Mouse (Mus musculus) forebrain, embryonic 16.5 days (tissue): ENCODE measurements around the gene Krt80. TPM values are rescaled to one million over a fixed set of nuclear protein-coding genes. Genes with fewer than 3 reads are reported as not detected.

Experiments used
- ATAC-seq: fragments of 200-750 bp; cut with Nextera tagmentation; 2 replicates; pipeline ENCODE4 v1.8.0; 2017; ENCODE audit warnings: mild to moderate bottlenecking, moderate library complexity
- H3K27ac ChIP-seq: fragments of 300-500 bp; sonication (generic); 2 replicates; pipeline ENCODE4 v1.5.1; 2014; ENCODE audit warnings: low read length, control low read depth
- H3K27me3 ChIP-seq: fragments of 300-500 bp; sonication (generic); replicated peaks from 2 replicates; pipeline ENCODE4 v1.6.1; 2014; ENCODE audit warnings: low read length; ENCODE audit not compliant: control insufficient read depth, insufficient read depth
- H3K36me3 ChIP-seq: fragments of 300-500 bp; sonication (generic); 2 replicates; pipeline ENCODE4 v1.6.1; 2014; ENCODE audit not compliant: control insufficient read depth, insufficient read depth
- H3K4me1 ChIP-seq: fragments of 300-500 bp; sonication (generic); replicated peaks from 2 replicates; pipeline ENCODE4 v1.6.1; 2014; ENCODE audit warnings: low read length; ENCODE audit not compliant: control insufficient read depth, insufficient read depth
- H3K4me2 ChIP-seq: fragments of 300-500 bp; sonication (generic); 2 replicates; pipeline ENCODE4 v1.6.1; 2014; ENCODE audit warnings: mild to moderate bottlenecking, low read length, control low read depth
- H3K4me3 ChIP-seq: fragments of 300-500 bp; sonication (generic); replicated peaks from 2 replicates; pipeline ENCODE4 v1.5.1; 2014; ENCODE audit warnings: mild to moderate bottlenecking, low read length, control low read depth
- H3K9ac ChIP-seq: fragments of 300-500 bp; sonication (generic); replicated peaks from 2 replicates; pipeline ENCODE4 v1.6.1; 2014; ENCODE audit warnings: low read depth, low read length, control low read depth
- H3K9me3 ChIP-seq: fragments of 300-500 bp; sonication (generic); 2 replicates; pipeline ENCODE4 v1.6.1; 2016; ENCODE audit warnings: low read length; ENCODE audit not compliant: control insufficient read depth
- WGBS: fragments of 180-500 bp; shearing (Covaris S2); extraction: QIAGEN DNeasy Blood & Tissue Kit; methylation state at CpG from one replicate; pipeline ENCODE4 v1.1.7; 2014; 5-methylcytosine and 5-hydroxymethylcytosine counted together
- microRNA counts: library from miRNA; unstranded; fragments of <30 nt; microRNA quantifications from one replicate; lab custom pipeline; 2016
- microRNA-seq: library from miRNA; unstranded; fragments of <30 nt; microRNA quantifications from one replicate; pipeline ENCODE4, GENCODE M21; 2017
- polyA plus RNA-seq: library from polyadenylated mRNA; unstranded; fragments of >200 nt; fragmentation: Nextera tagmentation; extraction: Ambion mirVana; gene quantifications from 2 replicates; pipeline ENCODE4 v1.2.1, GENCODE M21; 2015

The Krt80 gene
- polyA plus RNA-seq, 1 experiment from 2014 or later = 0.13 TPM

DNA sequence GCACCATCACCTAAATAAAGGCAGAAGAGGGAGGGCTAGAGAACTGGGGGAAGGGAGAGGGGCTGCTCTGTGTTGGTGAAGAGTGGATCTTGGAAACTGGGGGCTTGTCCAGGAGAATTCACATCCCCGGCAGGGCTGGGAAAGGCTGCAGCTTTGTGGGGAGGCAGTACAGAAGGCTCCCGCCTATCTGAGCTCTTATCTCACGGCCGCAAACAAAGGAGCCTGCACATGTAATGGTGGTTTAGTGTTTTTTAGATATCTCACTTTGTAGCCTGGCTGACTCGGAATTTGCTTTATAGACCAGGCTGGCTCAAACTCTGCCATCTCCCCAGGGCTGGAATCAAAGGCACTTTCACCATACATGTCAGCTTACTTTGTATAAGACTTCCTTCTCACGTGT lies 69.8 kb downstream of the Krt80 start:
- Histone ChIP-seq H3K4me2 (no peak overlapping the region), H3K27ac (no peak overlapping the region), H3K27me3 (no peaks in the 10 kb centered on the region), H3K9me3 (no peaks in the 10 kb centered on the region), H3K36me3 (no peaks in the 10 kb centered on the region), H3K4me3 (no peak overlapping the region), H3K4me1 (no peaks in the 10 kb centered on the region), H3K9ac (no peak overlapping the region)
- no peak for ATAC-seq
- 72% methylated on average over 6 of the region's 6 CpGs for WGBS

DNA sequence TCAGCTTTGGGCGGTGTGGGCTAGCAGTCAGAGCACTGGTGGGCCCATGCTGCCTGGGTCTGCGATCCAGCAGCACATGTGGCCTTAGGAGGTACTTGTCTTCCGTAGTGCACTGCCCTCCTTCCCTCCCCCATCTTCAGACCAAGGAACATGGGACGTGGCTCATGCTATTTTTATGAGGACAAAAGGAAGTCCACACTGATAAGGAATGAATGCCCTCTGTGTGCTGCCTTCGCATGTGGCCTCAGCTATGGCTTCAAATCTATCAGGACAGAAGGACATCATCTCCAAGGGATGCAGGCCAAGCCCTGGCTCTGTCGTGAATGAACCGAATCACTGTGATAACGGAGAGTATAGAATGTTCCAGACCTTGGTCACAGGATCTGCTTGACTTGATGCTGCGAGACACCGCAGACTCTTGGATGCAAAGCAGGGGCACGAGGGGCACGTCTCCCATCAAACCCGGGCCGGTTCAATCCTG lies 70.4 kb downstream of the Krt80 start:
- Histone ChIP-seq H3K9me3 (no peaks in the 10 kb centered on the region), H3K9ac (no peak overlapping the region), H3K4me3 (no peak overlapping the region), H3K4me2 (no peak overlapping the region), H3K27ac (no peak overlapping the region), H3K36me3 (no peaks in the 10 kb centered on the region), H3K27me3 (no peaks in the 10 kb centered on the region), H3K4me1 (no peaks in the 10 kb centered on the region)
- WGBS = 84% methylated on average over 14 of the region's 14 CpGs
- no peak for ATAC-seq

DNA sequence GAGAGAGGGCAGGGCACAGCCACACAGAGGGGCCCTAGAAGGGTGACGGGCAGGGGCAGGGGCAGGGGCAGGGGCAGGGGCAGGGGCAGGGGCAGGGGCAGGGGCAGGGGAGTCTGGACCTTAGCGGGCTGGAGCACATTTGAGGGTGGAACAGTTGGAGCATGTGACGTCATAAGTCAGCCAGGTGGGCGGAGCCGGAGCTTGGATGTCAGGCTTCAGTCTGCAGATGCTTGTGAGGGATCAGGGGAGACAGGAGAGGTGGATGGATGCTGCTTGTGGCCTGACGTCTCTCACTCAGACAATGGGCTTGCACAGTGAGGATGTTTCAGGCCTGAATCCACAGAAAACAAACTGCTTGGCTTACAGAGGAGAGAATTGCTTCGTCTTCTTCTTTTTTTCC lies 71.4 kb downstream of the Krt80 start:
- Histone ChIP-seq H3K36me3 (no peaks in the 10 kb centered on the region), H3K27ac (no peak overlapping the region), H3K27me3 (no peaks in the 10 kb centered on the region), H3K9ac (no peak overlapping the region), H3K4me1 (no peaks in the 10 kb centered on the region), H3K9me3 (no peaks in the 10 kb centered on the region), H3K4me3 (no peak overlapping the region), H3K4me2 (no peak overlapping the region)
- no peak for ATAC-seq
- WGBS = 13% methylated on average over 7 of the region's 7 CpGs

DNA sequence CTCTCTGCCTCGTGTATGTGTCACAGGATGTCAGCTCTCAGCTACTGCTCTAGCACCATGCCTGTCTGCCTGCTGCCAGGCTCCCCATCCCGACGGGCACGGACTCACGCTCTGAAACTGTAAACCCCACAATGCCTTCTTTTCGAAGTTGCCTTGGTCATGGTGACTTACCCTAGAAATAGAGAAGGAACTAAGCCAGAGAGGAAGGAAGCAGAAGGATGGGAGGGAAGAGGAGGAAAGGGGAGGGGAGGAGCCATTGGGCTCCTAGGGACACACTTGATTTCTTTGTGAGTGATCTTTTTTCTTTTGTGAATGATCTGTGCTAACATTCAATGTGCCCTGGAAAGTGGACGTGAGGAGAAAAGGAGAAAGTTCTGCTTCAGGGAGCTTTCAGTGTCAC lies 72.0 kb downstream of the Krt80 start:
- Histone ChIP-seq H3K4me3 (no peak overlapping the region), H3K27ac (no peak overlapping the region), H3K4me1 (no peaks in the 10 kb centered on the region), H3K9ac (no peak overlapping the region), H3K36me3 (no peaks in the 10 kb centered on the region), H3K4me2 (no peak overlapping the region), H3K9me3 (no peaks in the 10 kb centered on the region), H3K27me3 (no peaks in the 10 kb centered on the region)
- WGBS = 32% methylated on average over 7 of the region's 7 CpGs
- no peak for ATAC-seq

MicroRNA genes within 50 kb of the gene (microRNA counts, 519-probe panel; counts per million panel counts)
- microRNA mmu-miR-1941-3p (lab: Ali Mortazavi, UCI) (2,008 counts per million, percentile 28 among the panel's probes with 10 or more counts), microRNA mmu-miR-1941-5p (lab: Ali Mortazavi, UCI) (1,036 counts per million, percentile 7 among the panel's probes with 10 or more counts)

Small RNA genes lying within 50 kb of the gene (microRNA-seq; reads per million reads assigned to microRNA genes)
- gene Mir1941 = 0.83 reads per million

Other genes with a start within 250 kb of the Krt80 start
- 8.0 and 8.4 TPM in 2 replicates for gene Acvrl1, start 241.6 kb downstream of the Krt80 start, polyA plus RNA-seq
- gene Acvr1b, start 196.1 kb downstream of the Krt80 start, polyA plus RNA-seq = 26.0 and 27.4 TPM in 2 replicates
- gene Grasp, start 146.0 kb downstream of the Krt80 start, polyA plus RNA-seq = 1.3 and 1.8 TPM in 2 replicates
- gene Nr4a1, start 115.9 kb downstream of the Krt80 start, polyA plus RNA-seq = 4.5 TPM in 2 replicates
- gene Atg101, start 85.9 kb downstream of the Krt80 start, polyA plus RNA-seq = 87.4 and 92.4 TPM in 2 replicates
- 0.29 and 0.30 TPM in 2 replicates for gene 6030408B16Rik, start 77.0 kb downstream of the Krt80 start, polyA plus RNA-seq
- gene Krt7, start 40.9 kb upstream of the Krt80 start, polyA plus RNA-seq = 0.62 and 0.88 TPM in 2 replicates
- 0.20 and 0.31 TPM in 2 replicates for gene Krt87, start 68.6 kb upstream of the Krt80 start, polyA plus RNA-seq
- not detected in 2 replicates for gene Krt88, start 77.6 kb upstream of the Krt80 start, polyA plus RNA-seq
- gene Krt81, start 93.6 kb upstream of the Krt80 start, polyA plus RNA-seq = not detected in 2 replicates
- gene Krt86, start 103.3 kb upstream of the Krt80 start, polyA plus RNA-seq = not detected in 2 replicates
- not detected in 2 replicates for gene Krt83, start 121.3 kb upstream of the Krt80 start, polyA plus RNA-seq
- gene Gm49425, start 147.1 kb upstream of the Krt80 start, polyA plus RNA-seq = not detected in 2 replicates
- not detected in 2 replicates for gene Krt84, start 162.7 kb upstream of the Krt80 start, polyA plus RNA-seq
- gene Krt82, start 180.5 kb upstream of the Krt80 start, polyA plus RNA-seq = not detected in 2 replicates
- 0.08 and 0.09 TPM in 2 replicates for gene Krt90, start 192.8 kb upstream of the Krt80 start, polyA plus RNA-seq
- gene Krt75, start 203.7 kb upstream of the Krt80 start, polyA plus RNA-seq = 0.10 TPM in 1 of 2 replicates, not detected in the other